Mouse (Mus musculus) lung, postnatal 36 days (tissue): ENCODE measurements around the gene Jade2.

ENCODE experiments used
- DNase-seq: peaks from one replicate; pipeline ENCODE4 v3.0.0; 2022; ENCODE audit warnings: mixed read lengths

Jade2 gene

DNA sequence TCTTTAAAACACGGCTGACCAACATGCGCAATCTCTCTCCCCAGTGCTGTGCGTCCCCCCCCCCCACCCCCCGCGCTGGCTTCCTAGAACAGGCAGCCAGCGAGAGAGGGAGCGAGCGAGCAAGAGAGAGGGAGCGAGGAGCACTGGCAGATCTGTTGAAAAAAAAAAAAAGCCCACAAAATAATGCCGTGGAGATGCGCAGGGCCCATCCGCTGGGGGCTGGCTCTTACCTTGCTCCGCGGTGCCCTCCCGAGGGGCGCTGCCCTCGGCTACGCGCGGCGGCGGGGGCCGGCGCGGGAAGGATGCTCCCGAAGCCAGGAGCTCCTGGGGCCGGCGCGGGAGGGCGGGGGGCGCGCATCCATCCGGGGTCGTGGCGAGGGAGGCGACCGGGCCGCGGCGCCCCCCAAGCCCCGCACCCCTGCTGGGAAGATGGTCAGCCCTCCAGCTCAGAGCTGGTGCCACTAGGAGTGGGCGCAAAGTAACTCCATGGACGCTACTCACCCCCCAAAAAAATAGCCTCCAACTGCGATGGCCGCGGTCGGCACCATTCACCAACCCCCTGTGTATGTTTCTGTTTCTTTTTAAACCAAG is at the start of gene Jade2:
TSS of gene Jade2 (minus strand) at position 573 of the 591 bp plus-strand sequence.
- peak; percentile 61 for DNase-seq

DNA sequence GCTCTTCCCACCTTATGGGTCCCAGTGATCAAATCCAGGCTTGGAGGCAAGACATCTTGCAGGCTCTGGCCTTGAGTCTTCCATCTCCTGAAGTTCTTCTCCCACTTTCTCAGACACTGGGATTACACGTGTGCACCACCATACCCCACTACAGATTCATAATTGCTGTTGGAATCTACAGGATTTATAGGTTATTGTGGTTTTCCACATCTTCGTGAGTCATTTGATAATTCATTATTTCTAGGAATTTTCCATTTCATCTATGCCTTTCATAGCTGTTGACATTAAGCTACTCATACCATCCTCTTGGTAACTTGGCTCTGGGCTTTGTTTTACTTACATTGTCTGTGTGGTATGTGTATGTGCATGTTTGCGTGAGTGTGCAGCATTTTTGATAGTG is 46.8 kb upstream of the Jade2 start:
- no peak for DNase-seq

DNA sequence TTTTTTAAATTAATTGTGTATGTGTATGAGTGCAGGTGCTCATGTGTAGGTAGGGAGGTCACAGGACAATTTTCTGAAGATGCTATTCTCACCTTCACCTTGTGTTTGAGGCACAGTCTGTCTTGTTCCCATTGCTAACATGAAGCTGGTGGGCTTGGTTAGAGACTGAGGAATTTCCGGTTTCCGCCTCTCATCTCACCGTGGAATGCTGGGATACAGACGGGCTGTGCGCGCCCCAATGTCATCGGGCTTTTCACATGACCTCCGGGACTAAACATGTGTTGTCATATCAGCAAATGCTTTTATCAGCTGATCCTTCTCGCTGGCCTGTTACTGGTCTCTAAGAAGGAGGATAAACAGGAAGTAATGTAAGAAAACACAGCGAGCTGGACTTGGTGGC is 42.2 kb upstream of the Jade2 start:
- no peak for DNase-seq

DNA sequence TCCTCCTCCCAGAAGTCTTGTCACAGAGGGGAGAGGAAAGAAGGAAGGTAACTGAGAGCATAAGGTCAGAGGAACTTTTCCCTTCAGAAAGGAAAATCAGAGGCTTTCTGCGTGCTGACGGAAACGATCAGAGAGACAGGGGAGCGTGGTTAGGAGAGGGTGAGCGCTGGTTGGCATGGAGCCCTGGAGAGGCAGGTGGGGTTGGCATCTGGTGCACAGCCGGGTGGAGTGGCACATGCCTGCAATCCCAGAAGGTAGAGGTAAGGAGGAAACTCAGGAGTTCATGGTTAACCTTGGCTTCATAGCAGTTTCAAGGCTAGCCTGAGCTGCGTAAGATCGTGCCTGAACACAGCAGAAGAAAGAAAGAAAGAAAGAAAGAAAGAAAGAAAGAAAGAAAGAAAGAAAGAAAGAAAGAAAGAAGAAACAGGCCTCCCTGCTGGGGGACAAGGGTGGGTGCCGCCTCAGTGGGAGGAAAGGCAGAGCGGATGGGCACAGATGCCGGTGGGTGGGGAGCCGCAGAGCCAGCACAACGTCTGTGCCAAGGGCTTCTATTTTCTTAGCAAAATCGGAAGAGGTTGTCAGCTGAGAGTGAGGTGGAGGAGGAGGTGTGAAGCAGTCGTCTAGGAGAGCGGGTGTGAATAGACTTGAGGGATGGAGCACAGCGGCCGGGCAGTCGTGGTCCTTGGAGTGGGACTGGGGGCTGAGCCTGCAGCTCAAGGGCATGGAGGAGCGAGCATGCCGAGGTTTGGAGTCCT is 41.0 kb upstream of the Jade2 start:
- DNase-seq, result peak; percentile 57

DNA sequence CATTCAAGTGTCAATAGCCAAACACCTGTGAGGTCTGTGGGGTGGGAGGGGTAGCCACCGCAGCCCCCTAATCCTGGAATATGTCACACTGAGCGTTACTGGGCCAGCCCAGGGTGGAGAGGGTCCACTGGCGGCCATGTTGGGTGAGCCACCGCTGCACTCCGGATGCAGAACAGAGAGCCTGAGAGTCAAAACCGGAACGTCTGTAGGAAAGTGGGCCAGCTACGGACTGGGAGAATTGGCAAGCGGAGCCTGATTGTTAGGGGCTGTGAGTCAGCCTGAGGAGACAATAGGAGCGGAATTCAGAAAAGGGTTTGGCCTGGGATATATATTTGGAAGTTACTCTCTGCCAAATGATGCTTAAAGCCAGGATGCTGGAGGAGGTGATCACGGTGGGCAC is 39.9 kb upstream of the Jade2 start:
- peak; percentile 77 for DNase-seq

DNA sequence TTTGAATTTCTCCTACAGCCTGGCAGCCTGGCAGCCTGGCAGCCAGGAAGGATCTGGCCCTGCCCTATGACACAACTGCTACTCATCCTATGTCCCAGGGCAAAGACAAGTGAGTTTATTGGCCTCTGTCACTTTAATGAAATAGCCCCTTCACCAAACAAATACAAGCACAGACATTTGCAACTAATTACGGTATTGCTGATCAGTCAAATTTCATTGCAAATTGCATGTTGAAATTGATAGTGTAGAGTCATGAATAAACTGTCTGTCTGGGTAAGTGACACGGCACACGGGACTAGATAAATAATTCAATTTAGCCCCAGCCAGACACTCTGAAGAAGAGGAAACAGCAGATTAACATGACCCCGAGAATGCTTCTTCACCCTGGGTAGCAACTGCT is 38.6 kb upstream of the Jade2 start:
- no peak for DNase-seq

DNA sequence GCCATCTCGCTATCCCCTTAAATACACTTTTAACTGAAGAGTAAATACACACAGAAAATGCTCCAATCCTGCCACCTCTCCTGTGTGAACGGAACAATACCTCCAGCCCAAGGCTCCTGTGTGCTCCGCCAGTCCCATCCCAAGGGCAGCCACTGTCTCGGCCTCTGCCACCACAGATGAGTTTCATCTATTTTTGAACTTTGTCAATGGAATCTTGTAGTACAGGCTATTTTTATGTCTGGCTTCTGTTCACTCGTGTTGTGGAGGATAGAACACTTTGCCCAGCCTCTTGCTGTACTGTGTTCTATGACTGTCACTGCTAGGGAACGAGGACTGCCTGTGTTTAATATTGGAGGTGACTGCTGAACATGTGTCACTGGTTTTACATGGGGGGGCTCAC is 28.2 kb upstream of the Jade2 start:
- DNase-seq, result no peak

DNA sequence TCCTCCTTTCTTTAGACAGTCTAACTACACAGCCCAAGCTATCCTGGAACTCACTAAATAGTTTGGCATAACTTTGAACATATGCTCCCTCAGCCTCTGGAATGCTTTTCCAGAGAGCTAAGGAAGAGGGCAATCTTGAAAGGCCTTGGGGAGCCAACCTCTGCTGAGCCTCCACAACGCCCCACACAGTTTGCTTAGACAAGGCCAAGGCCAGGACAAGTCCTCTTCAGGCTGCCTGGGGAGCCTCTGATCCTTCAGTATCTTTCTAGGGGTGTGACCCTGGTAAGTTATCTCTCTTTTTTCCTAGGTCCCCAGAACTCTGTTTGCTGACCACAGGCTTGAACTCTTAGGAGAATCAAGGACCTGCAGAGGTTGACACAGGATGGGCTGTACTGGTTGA is 26.6 kb upstream of the Jade2 start:
- DNase-seq, result no peak

DNA sequence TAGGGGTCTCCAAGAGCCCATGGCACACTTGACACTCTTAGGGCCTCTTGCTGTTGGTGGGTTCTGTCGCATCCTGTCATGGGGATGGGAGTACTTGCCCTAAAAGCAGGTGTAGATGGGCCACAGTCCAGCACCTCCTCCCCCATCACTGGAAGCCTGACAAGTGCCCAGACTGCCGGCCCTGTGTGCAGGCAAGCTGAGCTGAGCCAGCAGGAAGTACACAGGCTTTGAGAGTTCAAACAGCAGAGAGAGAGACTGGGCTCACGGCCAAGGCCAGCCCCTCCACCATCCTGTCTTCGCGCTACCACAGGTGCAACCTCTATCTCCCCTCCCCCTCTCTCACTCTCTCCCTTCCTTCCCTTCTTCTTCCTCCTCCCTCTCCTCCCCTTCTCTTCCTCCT is 26.2 kb upstream of the Jade2 start:
- DNase-seq, result peak; percentile 87

DNA sequence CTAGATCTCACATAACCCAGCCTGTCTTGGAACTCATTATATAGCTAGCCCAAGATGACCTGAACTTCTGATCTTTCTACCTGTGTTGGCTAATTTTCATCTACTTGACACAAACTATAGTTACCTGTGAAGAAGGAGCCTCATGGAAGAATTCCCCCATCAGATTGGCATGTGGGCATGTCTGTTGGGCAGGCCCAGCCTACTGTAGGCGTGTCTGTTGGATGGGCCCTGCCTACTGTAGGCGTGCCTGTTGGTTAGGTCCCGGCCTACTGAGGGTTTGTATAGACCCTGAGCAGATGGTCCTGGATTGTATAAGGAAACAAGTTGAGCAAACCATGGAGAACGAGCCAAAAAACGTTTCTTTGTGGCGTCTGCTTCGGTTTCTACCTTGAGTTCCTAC is 24.3 kb upstream of the Jade2 start:
- DNase-seq, result no peak

DNA sequence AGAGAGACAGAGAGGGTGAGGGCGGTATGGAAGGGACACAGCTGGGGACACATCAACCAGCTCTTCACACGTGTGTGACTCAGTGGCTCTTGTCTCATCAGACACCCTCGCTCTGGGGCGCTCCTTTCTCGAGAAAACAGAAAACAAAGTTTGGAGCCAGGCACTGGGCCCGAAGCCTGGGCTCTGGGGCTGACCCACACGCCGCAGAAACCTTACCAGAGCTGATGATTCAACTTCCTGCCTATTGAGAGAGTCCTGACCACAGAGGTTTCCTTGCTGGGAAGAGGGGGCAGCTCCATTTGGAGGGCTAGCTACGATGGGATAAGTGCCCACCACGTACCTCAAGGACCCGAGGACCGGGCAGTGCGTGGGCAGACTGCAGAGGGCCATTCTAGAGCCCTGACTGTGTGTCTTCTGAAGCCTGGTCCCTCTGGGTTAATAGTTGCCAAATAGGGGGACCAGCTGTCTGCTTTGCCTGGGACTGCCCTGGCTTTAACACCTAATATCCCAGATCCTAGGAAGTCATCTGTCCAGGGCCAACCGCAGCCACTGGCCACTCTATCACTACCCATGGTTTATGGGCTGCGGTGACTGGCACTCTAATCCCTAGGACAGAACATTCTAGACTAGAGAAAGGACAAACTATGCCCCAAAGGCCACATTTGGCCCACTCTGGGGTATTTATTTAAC is 23.7 kb upstream of the Jade2 start:
- DNase-seq, result no peak

DNA sequence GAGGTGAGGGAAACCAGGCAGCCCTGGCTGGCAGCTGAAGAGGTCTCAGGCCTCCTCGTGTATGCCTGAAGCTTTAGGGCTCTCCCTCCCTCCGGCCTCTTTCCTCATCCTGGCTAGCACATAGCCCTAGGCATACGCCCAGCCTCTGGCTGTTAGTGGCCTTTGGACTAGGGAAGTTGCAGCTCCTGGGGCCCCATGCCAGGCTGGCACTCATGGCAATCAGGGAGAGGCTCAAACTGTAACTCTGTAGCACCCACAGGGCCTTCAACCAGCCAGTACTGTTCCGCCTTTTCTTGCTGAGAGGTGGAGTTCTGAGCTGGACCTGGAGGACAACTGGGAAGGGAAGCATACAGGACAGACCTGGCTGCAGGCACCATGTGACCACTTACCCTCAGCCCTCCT is 19.5 kb upstream of the Jade2 start:
- peak; percentile 70 for DNase-seq

DNA sequence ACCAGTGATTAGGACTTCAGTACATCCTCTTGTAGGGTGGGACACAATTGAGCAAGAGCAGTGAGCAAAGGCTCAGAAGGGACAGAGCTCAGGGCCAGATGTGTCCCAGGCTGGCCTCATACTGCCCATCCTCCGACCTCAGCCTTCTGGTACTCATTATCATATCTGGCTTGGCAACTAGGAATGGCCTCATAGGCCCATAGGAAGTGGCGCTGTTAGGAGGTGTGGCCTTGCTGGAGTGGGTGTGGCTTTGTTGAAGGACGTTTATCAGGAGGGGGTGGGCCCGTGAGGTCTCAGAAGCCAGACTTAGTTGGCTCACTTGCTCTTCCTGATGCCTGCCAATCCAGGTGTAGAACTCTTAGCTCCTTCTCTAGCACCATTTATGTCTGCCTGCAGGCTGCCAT is 18.3 kb upstream of the Jade2 start:
- DNase-seq, result peak; percentile 64

DNA sequence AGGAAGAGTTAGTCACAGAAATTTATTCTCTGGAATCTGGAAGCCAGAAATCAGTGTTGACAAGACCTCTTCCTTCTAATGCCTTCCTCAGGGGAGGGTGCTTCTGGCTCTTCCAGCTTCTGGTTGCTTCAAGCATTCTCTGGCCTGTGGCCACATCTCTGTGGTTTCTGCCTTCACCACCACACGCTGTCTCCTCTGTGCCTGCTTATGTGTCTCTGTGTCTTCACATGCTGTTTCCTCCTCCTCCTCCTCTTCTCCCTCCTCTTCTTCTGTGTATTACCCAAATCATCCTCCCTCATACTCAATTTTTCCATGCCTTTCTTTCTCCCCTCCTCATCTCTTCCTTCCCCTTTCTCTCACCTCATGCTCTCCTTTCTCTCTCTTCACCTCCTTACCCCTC is 17.6 kb upstream of the Jade2 start:
- DNase-seq, result peak; percentile 87

DNA sequence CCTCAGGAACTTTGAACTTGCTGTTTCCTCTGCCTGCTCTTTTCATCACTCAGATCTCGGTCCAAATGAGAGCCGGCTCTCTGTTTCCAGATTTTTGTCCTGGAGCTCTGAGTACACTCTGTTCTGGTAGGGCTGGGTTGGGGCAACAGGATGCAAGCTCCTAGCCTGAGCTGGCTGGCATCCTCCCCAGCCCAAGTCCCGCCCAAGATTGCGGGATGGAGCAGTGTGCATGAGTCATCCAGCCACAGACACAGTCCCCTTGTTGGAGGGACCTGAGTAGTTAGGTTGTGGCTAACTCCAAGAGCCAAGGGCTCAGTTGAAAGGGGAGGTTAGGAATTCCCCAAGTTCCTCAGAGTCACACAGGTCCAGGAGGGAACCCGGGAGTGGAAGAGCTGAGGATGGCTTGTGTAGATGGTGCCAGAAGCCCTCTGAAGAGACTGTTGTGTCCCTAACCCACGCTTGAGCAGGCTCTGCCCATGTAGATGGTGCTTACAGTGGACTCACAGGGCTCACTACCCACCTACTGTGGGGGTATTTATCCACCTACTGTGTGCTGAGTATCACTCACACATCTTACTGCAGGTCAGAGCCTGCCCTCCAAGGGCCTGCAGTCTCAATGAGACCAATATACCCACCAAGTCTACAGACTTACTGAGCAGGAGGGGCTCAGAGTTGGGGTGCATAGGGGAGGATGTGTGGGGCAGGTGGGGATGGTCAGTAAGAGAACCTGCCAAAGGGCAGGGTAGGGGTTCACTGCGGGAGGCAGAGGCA is 17.0 kb upstream of the Jade2 start:
- DNase-seq, result peak; percentile 94

DNA sequence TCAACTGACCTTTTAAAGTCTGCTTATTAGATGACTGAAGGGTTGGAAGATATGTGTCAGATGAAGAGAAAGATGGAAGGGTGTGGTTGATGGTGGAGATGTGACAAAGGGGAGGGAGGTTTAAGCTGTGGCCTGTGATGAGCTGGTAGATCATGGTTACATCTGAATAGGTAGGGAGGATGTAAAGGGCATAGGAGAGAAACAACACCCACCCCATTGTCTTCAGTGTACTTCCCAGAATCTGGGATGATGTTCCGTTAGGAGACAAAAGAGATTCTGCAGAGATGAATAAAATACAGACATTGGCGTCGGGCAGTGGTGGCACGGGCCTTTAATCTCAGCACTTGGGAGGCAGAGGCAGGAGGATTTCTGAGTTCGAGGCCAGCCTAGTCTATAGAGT is 15.7 kb upstream of the Jade2 start:
- no peak for DNase-seq

DNA sequence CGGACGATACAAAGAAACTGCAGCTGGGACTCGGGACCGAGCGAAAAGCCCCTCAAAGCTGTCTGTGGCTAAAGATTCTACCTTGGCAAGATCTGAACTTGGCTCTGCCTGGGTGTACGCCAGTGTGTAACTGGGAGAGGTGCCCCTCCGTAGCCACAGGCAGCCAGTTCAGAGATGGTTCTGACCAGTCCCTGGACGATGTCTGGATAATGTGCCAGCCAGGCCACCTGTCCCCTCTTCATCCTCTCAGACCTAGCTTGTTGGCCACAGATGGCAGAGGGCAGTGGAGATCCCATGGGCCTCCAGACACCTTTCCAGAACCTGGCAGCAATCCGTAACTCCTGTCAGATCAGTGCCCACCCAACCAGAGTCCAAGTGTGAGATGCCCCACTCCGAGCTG is 9.8 kb upstream of the Jade2 start:
- DNase-seq, result no peak

DNA sequence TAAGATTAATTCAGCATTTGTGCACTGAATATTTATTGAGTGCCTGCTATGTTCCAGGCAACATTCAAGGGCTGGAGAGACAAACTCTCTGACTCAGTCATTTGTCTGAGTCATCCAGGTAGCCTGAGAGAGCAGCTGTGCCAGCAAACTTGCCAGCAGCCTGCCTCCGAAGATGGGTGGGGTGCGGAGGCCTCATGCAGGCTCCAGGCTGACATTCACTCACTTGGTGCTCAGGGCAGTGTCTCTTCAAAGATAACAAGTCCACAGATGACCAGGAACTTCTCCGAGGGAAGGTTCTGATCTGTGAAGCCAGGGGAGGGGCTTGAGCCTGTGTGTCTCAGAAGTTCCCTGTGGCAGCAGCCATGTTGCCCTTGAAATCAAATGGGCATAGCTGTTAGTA is 8.6 kb upstream of the Jade2 start:
- DNase-seq, result no peak

DNA sequence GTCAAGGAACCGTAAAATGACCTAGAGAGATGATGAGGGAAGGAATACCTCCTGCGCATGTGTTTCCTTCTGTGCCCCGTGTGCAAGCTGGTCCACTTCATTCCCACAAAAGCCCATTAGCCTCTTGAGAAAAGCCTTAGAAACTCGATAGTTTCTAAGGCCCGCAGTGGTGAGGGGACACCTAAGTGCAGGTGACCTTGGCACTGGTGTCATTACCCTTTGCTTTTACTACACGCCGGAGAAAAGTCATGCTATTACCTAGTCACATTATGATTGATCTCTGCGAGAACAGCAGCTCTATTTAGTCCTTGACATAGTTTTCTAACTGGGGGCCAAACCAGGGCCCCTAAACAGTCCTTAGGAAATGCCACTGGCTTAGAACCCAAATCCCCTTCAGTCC is 3.2 kb upstream of the Jade2 start:
- no peak for DNase-seq

DNA sequence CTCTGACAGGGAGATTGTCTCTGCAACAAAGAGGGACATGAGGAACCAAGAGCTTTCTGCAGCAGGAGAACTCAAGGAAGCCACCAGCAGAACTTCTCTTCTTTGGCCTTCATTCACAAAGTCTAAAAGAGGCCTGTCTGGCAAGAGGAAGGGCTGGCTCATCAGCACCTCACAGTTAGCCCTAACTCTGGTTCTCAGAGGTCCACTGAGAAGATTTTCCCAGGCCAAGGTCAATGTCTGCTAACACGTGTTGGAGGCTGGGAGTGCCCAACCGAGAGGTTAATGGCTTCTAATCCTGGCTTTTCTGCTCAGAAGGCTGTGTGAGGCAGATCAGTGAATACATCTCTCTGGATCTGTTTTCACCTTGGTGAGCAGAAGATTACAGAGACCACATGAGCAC is 2.1 kb upstream of the Jade2 start:
- DNase-seq, result no peak

DNA sequence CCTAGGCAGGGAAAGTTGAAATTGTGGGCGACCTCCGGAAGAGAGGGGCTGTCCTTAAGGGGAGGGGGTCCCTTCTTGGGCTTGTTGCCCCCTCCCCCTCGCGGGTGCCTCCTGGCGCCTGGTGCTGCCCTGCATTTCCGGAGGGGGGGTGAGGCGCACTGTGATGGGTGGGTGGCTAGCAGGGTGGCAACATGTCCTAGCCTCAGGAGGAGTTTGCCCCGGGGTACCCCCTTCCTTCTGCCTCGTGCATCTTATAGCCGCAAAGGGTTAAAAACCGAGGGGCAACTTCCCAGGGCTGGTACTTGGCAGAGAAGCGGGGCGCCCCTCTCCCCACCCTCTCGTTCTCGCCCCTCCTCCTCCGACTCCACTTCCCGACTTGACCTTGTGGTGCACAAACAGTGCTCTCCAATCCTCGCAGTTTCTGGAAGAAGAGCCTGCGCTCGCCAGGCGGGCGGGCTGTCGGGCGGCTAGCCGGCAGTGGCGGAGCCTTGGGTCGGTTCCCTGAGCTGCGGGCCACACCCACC is 1.1 kb upstream of the Jade2 start:
- DNase-seq, result peak; percentile 93

DNA sequence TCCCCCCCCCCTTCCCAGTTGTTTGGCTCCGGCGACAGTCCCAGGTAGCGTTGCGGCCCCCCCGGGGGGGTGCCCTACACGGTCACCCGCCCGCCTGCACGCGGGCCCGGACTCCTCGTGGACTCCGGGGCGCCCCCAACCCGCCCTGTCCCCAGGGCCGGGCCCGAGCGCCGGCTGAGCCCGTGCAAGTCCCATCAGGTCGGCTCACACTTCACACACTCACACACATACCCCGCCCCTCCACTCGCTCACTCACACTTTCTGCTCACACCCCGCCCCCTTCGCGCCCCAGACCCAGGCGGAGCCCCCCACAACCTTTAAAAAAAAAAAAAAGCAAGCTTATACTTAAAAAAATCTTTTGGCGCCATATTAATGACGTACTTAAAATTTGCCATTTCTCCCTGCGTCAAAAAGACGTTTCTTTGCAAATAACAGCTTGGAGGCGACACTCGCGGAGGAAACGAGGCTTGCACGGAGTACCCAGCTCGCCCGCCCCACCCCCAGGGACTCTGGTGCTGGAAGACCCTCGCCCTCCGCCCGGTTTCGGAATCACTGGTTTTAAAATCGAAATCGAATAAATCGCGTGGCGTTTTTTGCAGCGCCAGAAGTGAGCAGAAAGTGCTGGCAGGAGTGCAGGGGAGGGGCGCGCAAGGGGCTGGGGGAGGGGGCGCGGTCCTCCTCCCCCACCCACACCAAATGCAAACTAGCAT is 520 bp upstream of the Jade2 start:
- peak; percentile 90 for DNase-seq
